Mouse (Mus musculus): ENCODE measurements around the gene Eps15l1.

The Eps15l1 gene

GRCm38 (mm10) chr8:72320803-72321583, 100.3 kb downstream of the Eps15l1 start:
- DNase-seq (ENCODE audit: low read depth, low spot score): no peak

GRCm38 (mm10) chr8:72319921-72320802, 101.1 kb downstream of the Eps15l1 start:
- no peak for DNase-seq (ENCODE audit: low read depth, low spot score)

- no peak for DNase-seq (ENCODE audit: low read depth, low spot score)
These were observed 101.9 kb downstream of the Eps15l1 start for GRCm38 (mm10) chr8:72319397-72319796.

GRCm38 (mm10) chr8:72318801-72319322, 102.4 kb downstream of the Eps15l1 start, which contains the start of gene Klf2:
Gene Klf2, plus strand, starts transcription at chr8:72319033.
- DNase-seq (ENCODE audit: low read depth, low spot score): peak; percentile 71

- no peak for DNase-seq (ENCODE audit: low read depth, low spot score)
These were observed 103.4 kb downstream of the Eps15l1 start for GRCm38 (mm10) chr8:72317741-72318301.

GRCm38 (mm10) chr8:72316053-72316695, 105.1 kb downstream of the Eps15l1 start:
- no peak for DNase-seq (ENCODE audit: low read depth, low spot score)

- DNase-seq (ENCODE audit: low read depth, low spot score): no peak
These were observed 108.2 kb downstream of the Eps15l1 start for GRCm38 (mm10) chr8:72312926-72313518.

GRCm38 (mm10) chr8:72310849-72311506, 110.3 kb downstream of the Eps15l1 start:
- DNase-seq (ENCODE audit: low read depth, low spot score): no peak

- DNase-seq (ENCODE audit: low read depth, low spot score): no peak
These were observed 113.0 kb downstream of the Eps15l1 start for GRCm38 (mm10) chr8:72308276-72308675.

GRCm38 (mm10) chr8:72306913-72307312, 114.3 kb downstream of the Eps15l1 start:
- DNase-seq (ENCODE audit: low read depth, low spot score): no peak

GRCm38 (mm10) chr8:72305210-72305905, 115.9 kb downstream of the Eps15l1 start, which contains the start of gene Gm10282:
Gene Gm10282, minus strand, starts transcription at chr8:72305260.
- no peak for DNase-seq (ENCODE audit: low read depth, low spot score)

GRCm38 (mm10) chr8:72303633-72304032, 117.6 kb downstream of the Eps15l1 start:
- DNase-seq (ENCODE audit: low read depth, low spot score): no peak

- DNase-seq (ENCODE audit: low read depth, low spot score): no peak
These were observed 118.2 kb downstream of the Eps15l1 start for GRCm38 (mm10) chr8:72302986-72303612.

- DNase-seq (ENCODE audit: low read depth, low spot score): no peak
These were observed 119.8 kb downstream of the Eps15l1 start for GRCm38 (mm10) chr8:72301497-72301896.

- no peak for DNase-seq (ENCODE audit: low read depth, low spot score)
These were observed 120.4 kb downstream of the Eps15l1 start for GRCm38 (mm10) chr8:72300654-72301400.

GRCm38 (mm10) chr8:72298928-72299327, 122.3 kb downstream of the Eps15l1 start:
- DNase-seq (ENCODE audit: low read depth, low spot score): no peak

GRCm38 (mm10) chr8:72296561-72296960, 124.7 kb downstream of the Eps15l1 start:
- DNase-seq (ENCODE audit: low read depth, low spot score): no peak

- no peak for DNase-seq (ENCODE audit: low read depth, low spot score)
These were observed 125.6 kb downstream of the Eps15l1 start for GRCm38 (mm10) chr8:72295679-72296078.

- no peak for DNase-seq (ENCODE audit: low read depth, low spot score)
These were observed 126.1 kb downstream of the Eps15l1 start for GRCm38 (mm10) chr8:72295125-72295524.
